Mouse (Mus musculus) adrenal gland, postnatal 36 days (tissue): ENCODE measurements at regions not wholly inside any gene's neighbourhood (a gene's known extent, or its start where the extent isn't known, plus 50 kb on each side); places are given as distances from the start of the nearest gene placed in this dataset.

Experiments used
- DNase-seq, 2 experiments: peaks; one replicate each; pipeline ENCODE4 v3.0.0; 2021; ENCODE audit warnings: mixed read lengths in 1 of 2

GRCm38 (mm10) chr10:93361654-93362195 is 50.8 kb upstream of the Elk3 start:
- DNase-seq, result no peak

GRCm38 (mm10) chr10:93364108-93364793 is 53.3 kb upstream of the Elk3 start:
- DNase-seq, result no peak

GRCm38 (mm10) chr10:93364881-93365280 is 53.9 kb upstream of the Elk3 start:
- no peak for DNase-seq

GRCm38 (mm10) chr10:93365318-93365717 is 54.4 kb upstream of the Elk3 start:
- DNase-seq, result peak in 1 of 2 experiments; percentile 21

- no peak for DNase-seq
These were observed 54.9 kb upstream of the Elk3 start for GRCm38 (mm10) chr10:93365824-93366223.

- DNase-seq, result no peak
These were observed 58.8 kb upstream of the Elk3 start for GRCm38 (mm10) chr10:93369737-93370136.

GRCm38 (mm10) chr10:93370331-93370730 is 59.4 kb upstream of the Elk3 start:
- no peak for DNase-seq

GRCm38 (mm10) chr10:93372281-93372680 is 61.3 kb upstream of the Elk3 start:
- no peak for DNase-seq

GRCm38 (mm10) chr10:93373265-93373664 is 62.3 kb upstream of the Elk3 start:
- no peak for DNase-seq

- DNase-seq, result no peak
These were observed 63.2 kb upstream of the Elk3 start for GRCm38 (mm10) chr10:93373954-93374689.

GRCm38 (mm10) chr10:93374690-93374994 is 63.7 kb upstream of the Elk3 start:
- DNase-seq, result no peak

GRCm38 (mm10) chr10:93375007-93375711 is 64.2 kb upstream of the Elk3 start:
- DNase-seq, result peak; percentile 25 to 55

- DNase-seq, result no peak
These were observed 64.8 kb upstream of the Elk3 start for GRCm38 (mm10) chr10:93375771-93376170.

- peak in 1 of 2 experiments; percentile 10 for DNase-seq
These were observed 65.6 kb upstream of the Elk3 start for GRCm38 (mm10) chr10:93376457-93376941.

- DNase-seq, result no peak
These were observed 63.9 kb upstream of the Lta4h start for GRCm38 (mm10) chr10:93389276-93389675.

- peak; percentile 9 to 46 for DNase-seq
These were observed 61.9 kb upstream of the Lta4h start for GRCm38 (mm10) chr10:93391296-93391695.

GRCm38 (mm10) chr10:93393902-93394301 is 59.3 kb upstream of the Lta4h start:
- no peak for DNase-seq

GRCm38 (mm10) chr10:93397711-93398110 is 55.5 kb upstream of the Lta4h start:
- DNase-seq, result no peak

GRCm38 (mm10) chr10:93398531-93399320 is 54.5 kb upstream of the Lta4h start:
- DNase-seq, result no peak

GRCm38 (mm10) chr10:93402689-93403509 is 50.3 kb upstream of the Lta4h start:
- no peak for DNase-seq
